Mouse (Mus musculus): ENCODE results near the gene Tapt1.

Gene Tapt1

DNA sequence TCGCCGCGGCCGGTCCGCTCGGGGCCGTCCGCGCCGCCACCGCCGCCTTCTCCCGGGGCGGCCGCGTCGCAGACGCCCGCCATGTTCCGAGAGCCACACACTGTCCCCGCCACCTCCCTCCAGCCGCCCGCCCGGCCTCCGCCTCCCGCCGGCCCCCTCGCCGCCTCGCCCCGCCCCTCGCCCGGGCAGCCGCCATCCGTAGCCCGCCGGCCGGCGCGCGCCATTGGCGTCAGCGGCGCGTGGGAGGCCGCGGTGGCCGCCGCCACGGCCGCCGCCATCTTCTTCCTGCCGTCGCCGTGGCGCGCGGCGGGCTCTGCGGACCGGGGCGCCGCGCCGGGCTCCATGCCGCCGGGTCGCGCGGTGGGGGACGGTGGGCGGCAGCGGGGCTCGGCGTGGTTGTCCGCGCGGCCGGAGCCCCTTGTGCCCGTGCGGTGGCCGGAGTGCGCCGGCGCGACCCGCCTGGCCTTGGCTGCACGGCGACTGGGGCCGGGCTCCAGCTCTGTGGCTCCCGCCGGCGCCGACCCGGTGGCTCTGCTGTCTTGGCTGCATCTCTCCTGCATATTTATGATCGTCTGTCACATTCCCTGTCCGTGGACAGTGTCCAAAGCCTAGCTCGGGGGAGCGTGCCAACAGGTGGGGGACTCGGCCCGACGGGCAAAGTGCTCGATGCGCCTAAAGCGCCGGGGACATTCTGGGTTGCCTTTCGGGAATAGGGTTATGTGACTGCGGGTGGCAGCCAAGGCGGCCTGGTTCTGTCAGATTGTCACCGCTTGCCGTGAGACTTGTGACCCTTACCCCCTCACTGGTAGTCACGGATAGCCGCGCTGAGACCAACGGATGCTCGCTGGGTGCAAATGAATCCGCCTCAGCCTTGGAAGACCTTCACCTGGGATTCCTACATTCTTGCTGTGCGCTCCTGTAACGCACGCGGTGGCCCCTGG is at the start of gene Tapt1:
Gene Tapt1 (minus strand): TSS at position 106 of the 941 bp plus-strand sequence.
- peak; percentile 94 to 96 for DNase-seq

DNA sequence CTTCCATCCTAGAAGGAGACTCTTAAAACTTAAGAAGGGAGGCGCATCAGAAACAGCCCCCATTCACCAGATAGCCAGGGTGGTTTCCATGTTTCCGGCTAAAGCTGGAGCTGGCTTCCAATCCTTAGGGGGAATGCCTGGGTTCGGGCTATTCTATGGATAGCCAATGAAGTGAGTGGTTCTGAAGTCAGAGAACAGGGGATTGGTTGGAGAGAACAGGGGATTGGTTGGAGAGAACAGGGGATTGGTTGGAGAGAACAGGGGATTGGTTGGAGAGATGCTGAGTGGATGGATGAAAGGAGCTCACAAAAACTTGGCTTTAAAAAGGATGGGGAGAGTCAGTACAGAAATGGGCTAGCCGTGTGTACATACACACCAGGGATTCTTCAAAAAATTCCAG is 45.1 kb upstream of the Tapt1 start:
- no peak for DNase-seq

DNA sequence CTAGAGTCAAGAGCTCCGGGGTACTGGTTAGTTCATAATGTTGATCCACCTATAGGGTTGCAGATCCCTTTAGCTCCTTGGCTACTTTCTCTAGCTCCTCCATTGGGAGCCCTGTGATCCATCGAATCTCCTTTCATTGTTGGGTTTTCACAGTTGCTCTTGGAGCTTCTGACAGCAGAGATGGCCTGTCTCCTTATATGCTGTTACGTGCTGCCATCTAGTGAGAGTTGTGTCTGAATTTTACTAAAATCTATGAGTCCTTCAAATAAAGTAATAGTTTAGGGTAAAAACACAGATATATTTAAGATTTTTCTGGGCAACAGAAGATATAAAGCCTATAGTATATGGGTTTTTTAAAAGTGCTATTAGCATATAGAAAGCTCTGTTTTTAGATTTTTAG is 42.1 kb upstream of the Tapt1 start:
- DNase-seq, result peak; percentile 71 to 77

- DNase-seq, result no peak
Observed at GRCm38 (mm10) chr5:44261691-44262090, 35.3 kb upstream of the Tapt1 start.

DNA sequence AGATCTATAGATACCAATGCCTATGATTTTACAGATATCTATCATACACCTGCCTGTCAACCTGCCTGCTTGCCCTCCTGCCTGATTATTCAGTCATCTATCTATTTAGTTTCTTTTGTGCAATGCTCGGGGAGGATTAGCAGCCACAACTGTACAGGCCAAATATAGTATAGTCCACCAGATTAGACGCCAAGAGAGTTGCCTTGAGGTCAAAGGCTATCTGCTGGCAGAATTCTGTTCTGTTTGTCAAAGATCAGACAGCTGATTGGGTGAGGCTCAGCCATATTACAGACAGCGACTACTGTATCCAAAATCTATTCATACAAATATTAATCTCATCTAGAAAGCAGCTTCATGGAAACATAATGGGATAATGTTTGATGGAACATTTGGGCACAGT is 34.7 kb upstream of the Tapt1 start:
- no peak for DNase-seq

DNA sequence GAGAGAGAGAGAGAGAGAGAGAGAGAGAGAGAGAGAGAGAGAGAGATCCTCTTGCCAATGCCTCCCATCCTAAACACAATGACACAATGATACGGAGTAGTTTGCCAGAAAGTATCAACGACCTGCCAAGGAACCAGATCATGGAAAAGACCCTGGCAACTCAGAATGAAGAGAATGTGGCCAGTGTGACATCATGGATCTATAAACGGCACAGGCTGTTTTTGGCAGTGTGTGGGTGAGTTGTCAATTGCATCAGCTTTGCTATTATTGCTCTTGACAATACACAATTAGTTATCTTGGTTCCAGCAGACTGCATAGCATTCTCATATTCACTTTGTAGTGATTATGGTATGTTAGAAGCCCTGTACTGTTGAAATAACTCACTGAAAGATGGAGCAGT is 33.3 kb upstream of the Tapt1 start:
- DNase-seq, result no peak

DNA sequence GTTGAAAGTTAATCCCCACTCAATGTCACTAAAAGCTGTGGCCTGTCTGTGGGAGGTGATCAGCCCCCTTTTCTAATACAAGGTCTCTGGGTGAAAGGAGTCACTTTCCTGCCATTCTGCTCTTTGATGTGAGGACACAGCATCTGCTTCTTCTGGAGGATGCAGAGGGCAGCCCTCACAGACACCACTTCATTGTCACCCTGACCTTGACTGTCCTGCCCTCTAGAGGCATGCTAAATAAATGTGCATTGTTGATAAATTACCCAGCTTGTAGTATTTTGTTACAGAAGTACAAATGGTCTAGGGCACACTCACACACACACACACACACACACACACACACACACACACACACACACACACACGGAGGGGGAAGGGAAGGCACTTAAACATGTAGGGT is 31.7 kb upstream of the Tapt1 start:
- DNase-seq, result peak; percentile 30 to 31

DNA sequence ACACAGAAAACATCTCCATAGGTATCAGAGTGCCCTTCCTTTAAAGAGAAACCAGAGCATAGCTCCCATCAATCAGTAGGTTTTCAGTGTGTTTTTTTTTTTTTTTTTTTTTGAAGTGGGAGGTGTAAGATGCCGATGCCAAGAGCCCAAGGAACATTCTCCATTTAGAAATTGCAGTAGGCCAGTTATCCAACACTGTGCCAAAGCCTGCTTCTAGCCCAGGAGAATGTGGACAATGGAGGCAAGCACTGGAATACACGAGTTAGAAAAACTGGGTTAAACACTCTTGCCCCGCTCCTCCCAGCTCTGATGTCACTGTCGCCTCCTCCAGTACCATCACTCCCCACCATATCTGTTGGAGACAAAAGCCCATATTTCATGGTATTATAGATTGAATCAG is 31.0 kb upstream of the Tapt1 start:
- DNase-seq, result no peak

GRCm38 (mm10) chr5:44256512-44256911 is 30.1 kb upstream of the Tapt1 start:
- DNase-seq, result no peak

GRCm38 (mm10) chr5:44255756-44256398 is 29.5 kb upstream of the Tapt1 start:
- no peak for DNase-seq

- DNase-seq, result no peak
Observed at GRCm38 (mm10) chr5:44253449-44253848, 27.0 kb upstream of the Tapt1 start.

DNA sequence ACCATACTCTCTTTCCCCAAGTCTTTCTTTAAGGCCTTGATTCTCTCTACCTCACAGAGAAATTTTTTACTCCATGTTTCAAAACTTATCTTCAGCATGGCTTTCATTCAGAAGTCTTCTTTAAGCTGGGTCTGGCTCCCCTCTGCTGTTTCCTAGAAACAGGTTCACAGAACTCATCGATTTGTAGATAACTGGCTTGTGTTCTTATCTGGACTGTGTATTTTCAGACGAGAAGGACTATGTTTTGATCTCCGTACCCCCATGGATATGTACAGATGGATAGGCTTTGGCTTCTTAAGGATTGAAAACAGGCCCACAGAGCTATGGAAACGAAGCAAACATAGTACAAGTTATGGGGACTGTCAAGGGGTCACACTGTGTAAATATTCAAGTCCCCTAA is 26.0 kb upstream of the Tapt1 start:
- no peak for DNase-seq

GRCm38 (mm10) chr5:44250211-44250955 is 24.0 kb upstream of the Tapt1 start:
- DNase-seq, result peak; percentile 62 to 78

DNA sequence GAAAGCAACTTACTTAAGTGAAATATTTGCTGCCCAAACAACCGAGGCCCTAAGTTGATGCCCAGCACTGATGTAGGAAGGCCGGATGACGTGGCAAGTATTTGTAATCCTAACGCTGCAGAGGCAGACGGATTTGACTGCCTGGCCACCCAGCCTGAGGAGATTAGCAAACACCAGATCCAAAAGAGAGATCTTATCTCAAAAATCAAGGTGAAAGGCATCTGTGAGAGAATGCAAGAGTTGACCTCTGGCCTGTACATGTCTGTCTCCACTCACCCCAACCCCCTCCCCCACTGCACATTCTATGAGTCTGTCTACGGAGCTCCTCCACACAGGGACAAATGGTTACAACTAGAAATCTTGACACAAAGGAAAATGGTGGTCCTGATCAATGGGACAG is 22.9 kb upstream of the Tapt1 start:
- no peak for DNase-seq

GRCm38 (mm10) chr5:44246493-44247217 is 20.2 kb upstream of the Tapt1 start:
- DNase-seq, result peak in 1 of 2 experiments; percentile 32

DNA sequence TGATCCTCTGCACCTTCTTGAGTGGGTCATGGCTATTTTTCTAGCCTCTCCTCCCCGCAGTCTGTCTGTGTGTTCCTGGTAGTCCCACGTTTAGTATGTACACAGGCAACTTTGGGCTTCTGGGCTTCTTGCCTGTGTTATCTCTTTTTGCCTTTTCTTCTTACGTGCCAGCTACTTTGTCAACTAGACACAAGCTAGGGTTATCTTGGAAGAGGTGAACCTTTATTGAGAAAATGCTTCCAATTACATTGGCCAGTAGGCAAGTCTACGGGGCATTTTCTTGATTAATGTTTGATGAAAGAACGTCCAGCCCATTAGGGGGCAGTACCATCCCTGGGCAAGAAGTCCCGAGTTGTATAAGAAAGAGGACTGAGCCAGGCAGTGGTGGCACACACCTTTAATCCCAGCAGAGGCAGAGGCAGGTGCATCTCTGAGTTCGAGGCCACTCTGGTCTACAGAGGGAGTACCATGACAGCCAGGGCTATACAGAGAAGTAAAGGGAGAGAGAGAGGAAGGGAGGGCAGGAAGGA is 18.5 kb upstream of the Tapt1 start:
- DNase-seq, result no peak

DNA sequence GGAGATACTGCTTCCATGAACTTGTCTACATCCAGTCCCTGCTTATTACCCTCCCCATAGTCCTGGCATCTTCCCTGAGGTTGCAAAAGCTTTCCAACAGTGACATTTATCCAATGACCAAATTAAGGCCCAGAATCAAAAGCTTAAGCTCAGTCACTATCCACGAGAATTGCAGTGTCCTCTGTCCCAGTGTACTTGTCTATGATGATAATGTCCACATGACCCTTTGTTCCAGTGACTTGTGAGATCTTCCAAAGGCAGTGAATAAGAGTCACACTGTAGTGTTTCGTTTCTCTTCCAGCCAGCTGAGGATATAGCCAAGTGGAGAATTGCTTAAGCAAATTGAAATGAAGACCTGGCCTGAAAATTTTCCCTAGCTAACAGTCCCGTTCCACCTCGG is 16.4 kb upstream of the Tapt1 start:
- DNase-seq, result no peak

GRCm38 (mm10) chr5:44241726-44242125 is 15.3 kb upstream of the Tapt1 start:
- no peak for DNase-seq

DNA sequence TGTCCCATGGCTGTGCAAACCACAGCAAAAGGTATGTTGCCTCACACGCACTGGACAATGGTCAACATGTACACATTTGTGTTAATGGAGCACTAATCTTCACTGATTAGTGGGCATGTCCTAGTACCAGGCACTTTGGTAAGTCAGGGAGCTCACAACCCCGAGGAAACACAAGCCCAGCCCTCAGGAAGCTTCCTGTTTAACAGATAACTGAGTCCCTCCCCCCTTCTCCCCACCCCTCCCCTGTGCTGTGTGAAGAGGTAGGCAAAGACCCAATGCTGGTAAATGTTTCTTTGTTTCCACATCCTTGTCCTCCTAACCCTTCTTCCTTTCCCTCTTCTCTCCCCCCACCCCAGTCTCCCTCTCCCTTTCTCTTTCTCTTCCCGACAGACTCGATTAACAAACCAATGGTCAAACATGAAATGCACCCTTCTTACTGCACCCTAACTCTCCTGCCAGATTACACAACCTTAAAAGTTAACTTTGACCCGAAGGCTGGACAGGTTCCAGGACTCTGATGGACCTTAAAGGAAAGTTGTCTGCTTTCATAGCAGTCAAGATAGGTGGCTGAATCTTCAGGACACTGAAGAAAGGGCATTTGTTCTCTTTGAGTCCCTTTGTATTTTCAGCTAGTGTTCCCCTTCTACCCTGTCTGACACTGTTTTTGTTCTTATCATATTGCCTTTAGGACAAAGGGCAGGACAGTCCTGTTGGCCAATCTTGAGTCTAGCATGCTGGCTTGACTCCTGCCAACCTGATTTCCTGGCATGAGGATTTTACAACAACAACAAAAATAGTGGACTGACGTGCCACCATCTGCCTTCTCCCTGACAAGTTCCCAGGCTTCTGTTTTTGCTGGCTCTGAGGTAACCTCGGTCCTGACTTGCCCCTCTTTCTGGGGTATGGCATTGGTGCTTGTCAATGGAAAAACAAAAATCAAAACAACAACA is 13.0 kb upstream of the Tapt1 start:
- DNase-seq, result peak; percentile 66

- DNase-seq, result no peak
Observed at GRCm38 (mm10) chr5:44238201-44238600, 11.8 kb upstream of the Tapt1 start.

GRCm38 (mm10) chr5:44234606-44235005 is 8.2 kb upstream of the Tapt1 start:
- DNase-seq, result no peak

Measured in cerebellum, postnatal 10 days (tissue).